Mouse (Mus musculus): ENCODE data around the gene Gm2a.
A peak's percentile ranks its signal among the peaks of the same experiment; 100 is the strongest.

Gene Gm2a

DNA sequence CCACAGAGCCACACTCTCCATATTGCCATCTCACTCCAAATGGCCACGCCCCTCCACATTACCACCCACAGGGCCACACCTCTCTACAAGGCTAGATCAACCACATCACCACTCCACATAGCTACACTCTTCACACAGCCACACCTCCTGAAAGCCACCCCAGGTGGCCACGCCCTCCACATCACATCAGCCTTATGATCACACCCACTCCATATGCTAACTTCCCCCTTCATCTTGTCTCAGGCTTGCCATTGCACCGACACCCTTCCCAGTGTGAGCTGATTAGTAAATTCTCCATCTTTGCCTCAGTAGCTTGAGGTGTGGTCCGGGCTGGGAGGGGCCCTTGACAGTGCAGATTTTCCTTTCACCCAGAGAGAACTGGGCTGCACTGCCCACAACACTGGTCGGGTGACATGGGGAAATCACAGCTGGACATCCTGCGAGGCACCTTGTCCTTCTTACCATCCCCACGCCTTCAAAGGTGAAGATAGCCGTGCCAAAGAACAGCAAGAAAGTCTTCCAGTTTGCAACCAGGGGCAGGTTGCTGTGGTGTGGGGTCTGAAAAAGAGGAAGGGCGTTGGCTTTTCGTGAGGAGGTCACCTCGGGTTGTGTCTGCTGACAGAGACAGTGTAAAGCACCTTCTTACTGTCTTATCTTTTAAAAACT lies 33.3 kb downstream of the Gm2a start:
- DNase-seq (ENCODE audit: low spot score): no peak

- no peak for DNase-seq (ENCODE audit: low spot score)
Measured at GRCm38 (mm10) chr11:55131946-55132345, 34.0 kb downstream of the Gm2a start.

GRCm38 (mm10) chr11:55133204-55133603 lies 35.3 kb downstream of the Gm2a start:
- no peak for DNase-seq (ENCODE audit: low spot score)

DNA sequence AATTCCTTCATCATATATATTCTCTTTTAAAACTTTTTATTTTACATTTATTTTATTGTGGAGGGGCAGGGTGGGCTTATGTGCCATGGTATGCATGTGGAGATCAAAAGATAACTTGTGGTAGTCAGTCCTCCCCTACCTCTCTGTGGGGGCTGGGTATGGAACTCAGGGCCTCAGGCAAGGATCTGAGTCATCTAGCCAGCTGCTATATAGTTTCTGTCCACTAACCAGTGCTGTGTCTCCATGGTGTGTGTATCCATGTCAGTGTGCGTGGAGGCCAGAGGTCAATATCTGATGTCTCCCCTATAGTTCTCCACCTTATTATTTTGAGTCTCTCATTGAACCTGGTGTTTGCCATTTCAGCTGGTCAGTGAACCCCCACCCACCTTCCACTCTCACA lies 36.5 kb downstream of the Gm2a start:
- DNase-seq (ENCODE audit: low spot score): no peak

DNA sequence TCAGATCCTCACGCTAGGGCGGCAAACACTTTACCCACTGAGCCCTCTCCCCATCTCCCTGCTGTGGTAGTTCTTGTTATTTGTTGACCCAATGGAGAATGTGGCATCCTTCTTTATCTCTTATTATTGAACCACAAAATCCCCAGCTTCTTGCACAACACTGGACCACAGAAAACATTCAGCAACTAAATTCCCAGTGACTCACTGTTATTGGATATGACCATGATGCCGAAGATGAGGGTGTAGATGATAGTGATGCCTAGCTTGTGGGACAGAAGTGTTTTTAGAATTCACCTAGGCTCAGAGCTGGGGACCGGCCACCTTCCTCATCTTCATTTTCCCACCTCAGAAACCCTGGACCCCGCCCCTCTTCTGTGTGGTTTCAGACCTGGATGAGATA lies 37.0 kb downstream of the Gm2a start:
- no peak for DNase-seq (ENCODE audit: low spot score)

DNA sequence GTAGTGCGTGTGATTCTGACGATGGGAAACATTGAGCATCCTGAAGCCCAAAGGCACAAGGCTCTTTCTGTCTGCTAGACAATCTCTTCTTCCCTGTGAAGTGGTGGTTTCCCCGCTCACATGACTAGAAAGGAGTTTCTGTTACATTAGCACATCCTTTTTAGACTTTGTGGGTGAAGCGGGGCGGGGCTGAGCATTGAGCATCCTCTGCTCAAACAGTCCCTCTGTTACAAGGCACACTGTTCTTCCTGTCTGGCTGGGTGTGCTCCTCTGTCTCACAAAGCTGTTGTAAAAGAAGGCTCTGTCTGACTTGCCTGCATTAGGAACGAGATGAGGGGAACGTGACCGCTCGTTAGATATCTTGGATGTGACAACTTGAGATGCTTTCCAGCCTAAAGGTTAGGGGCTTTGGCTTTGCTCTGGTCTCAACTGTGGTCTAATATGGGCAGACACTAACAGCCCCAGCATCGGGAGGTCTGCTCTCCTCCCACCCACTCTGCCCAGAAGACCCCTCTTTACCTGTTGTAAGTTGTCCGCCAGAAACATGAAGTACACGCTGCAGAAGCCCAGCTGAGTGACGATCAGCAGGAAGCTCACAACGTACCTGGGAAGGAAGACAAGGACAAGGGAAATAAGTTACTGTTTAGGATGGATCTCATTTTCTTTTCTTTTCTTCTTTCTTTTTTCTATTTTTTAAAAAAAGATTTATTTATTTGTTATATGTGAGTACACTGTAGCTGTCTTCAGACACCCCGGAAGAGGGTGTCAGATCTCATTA lies 39.0 kb downstream of the Gm2a start:
- no peak for DNase-seq (ENCODE audit: low spot score)

GRCm38 (mm10) chr11:55137646-55138045 lies 39.7 kb downstream of the Gm2a start:
- no peak for DNase-seq (ENCODE audit: low spot score)

- no peak for DNase-seq (ENCODE audit: low spot score)
Measured at GRCm38 (mm10) chr11:55141502-55141901, 43.6 kb downstream of the Gm2a start.

GRCm38 (mm10) chr11:55144011-55144410 lies 46.1 kb downstream of the Gm2a start:
- DNase-seq (ENCODE audit: low spot score): no peak

- no peak for DNase-seq (ENCODE audit: low spot score)
Measured at GRCm38 (mm10) chr11:55146855-55147254, 48.9 kb downstream of the Gm2a start.

DNA sequence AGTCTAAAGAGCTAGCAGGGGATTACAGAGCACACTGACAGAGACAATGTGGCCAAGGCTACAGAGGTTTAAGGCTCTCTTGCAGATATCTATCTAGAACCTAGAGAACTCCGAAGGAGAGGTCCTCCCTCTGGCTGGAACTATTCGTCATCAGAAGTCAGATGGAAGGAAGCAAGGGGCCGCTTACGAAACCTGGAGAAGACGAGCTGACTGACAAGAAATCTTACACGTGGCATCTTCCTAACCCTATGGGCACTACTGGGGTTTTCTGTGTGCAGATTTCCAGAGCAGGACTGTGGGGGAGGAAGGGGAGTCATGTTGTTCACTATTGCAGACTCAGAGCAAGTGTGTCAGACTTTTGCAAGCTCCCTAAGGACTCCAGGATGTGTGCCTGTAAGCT lies 49.5 kb downstream of the Gm2a start:
- no peak for DNase-seq (ENCODE audit: low spot score)

- DNase-seq (ENCODE audit: low spot score): no peak
Measured at GRCm38 (mm10) chr11:55148461-55148860, 50.5 kb downstream of the Gm2a start.

GRCm38 (mm10) chr11:55151608-55152007 lies 53.7 kb downstream of the Gm2a start, which contains the start of gene Slc36a3:
Gene Slc36a3 (minus strand): TSS chr11:55151708.
- DNase-seq (ENCODE audit: low spot score): no peak

DNA sequence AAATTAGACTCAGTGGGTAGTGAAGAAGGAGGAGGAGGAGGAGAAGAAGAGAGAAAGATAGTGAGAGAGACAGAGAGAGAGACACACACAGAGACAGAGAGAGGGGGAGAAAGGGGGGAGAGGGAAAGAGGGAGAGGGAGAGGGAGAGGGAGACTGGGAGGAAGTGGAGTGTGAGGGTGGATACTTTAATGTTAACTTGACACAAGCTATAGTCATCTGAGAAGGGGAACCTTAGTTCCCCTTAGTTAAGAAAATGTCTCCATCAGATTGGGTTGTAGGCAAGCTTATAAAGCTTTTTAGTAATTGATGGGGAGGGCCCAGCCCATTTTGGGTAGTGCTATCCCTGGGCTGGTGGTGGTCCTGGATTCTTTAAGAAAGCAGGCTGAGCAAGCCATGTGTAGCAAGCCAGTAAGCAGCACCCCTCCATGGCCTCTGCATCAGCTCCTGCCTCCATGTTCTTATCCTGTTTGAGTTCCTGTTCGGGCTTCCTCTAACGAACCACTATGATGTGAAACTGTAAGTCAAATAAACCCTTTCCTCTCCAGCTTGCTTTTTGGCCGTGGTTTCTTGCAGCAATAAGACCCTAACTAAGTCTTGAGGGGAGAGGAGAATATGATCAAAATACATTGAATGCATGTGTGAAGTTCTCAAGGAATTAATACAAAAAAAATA lies 56.6 kb downstream of the Gm2a start:
- no peak for DNase-seq (ENCODE audit: low spot score)

GRCm38 (mm10) chr11:55155070-55155421 lies 57.1 kb downstream of the Gm2a start:
- no peak for DNase-seq (ENCODE audit: low spot score)

- DNase-seq (ENCODE audit: low spot score): peak; percentile 90
Measured at GRCm38 (mm10) chr11:55158785-55159359, 61.0 kb downstream of the Gm2a start.

All from layer of hippocampus, adult 11-12 months (tissue).